Mouse (Mus musculus) cerebellum, adult 18-20 months (tissue): ENCODE measurements around the gene Olfr322.
A peak's percentile ranks its signal among the peaks of the same experiment; 100 is the strongest.
"Not testable (repeated sequence)": the region's sequence is repeated elsewhere in the genome, so short reads cannot be mapped to it uniquely, and the experiment has no call there.

Source experiments
- DNase-seq, 2 experiments: peaks; one replicate each; pipeline ENCODE4 v3.0.0; 2021

Gene Olfr322

DNA sequence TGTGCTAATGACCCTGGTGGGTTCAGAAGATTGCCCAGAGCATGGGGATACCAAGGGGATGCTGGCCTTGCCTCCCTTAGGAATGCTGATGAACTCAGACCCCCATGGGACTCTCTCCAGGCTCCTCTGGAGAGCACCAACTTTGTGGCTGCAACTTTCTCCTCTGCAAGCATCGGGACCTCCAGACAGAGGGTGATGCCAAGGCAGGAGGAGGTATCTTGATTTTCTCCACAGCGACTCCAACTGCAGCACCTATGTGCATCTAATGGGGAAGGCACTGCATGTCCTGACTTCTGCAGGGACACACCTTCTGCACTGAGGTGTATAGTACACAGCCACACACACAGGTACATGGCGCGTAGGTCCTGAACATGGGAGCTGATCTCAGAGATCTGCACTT is at the start of gene Olfr322:
Gene Olfr322, plus strand, starts transcription at position 187 of the 400 bp plus-strand sequence.
- DNase-seq = no peak

DNA sequence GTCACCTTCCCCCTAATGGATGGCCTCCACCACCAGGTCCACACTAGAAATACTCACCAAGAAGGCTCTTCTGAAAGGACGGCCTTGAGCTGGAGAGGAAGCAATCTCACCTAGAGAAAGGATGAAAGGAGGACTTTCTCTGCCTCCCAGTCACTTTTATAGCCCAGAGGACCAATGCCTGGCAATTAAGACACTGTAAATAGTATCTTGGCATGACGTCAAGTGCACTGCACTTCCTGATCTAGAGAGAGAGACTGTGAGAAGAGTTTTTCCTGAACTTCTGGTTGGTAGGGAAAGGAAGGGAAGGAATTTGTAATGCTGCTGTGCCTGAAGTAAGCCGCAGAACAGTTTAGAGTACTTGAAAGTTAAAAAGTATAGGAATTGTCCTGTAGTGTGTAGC is 45.2 kb upstream of the Olfr322 start:
- no peak for DNase-seq

DNA sequence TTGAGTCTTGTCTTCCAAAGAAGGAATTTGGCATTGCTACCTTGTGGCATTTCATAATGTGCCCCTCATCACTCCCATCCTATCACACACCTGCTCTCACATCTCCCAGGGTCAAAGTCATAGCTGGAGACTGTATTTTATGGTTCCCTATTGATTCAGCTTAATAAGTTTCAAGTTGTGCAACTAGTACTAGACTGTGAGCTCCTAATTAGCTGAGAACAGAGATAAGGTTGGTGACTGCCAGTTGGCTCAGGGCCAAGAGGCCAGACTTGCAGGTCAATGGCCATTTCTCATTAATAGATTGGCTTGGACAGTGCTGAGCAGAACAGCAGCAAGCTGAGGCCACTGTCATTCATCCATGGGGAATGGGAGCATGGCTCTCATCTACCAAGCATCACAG is 44.1 kb upstream of the Olfr322 start:
- DNase-seq = no peak

DNA sequence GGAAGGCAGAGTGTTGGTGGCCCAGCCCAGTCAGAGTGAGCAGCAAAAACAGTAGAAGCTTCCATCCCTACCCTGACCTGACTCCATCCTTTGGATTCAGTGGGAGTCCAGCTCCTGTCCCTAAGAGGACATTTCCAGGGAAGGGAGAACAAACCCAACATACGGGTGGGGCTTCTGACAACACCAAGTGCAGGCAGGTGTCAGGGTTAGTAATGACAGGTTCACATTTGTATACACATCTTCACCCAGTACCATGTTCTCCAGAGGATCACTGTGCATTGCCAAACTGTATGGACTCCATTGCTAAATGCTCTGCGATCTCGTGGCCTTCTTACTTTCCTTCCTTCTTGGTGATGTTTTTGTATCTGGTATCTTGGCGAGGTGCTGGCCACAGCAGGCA is 42.6 kb upstream of the Olfr322 start, which contains the start of gene 2210407C18Rik:
Gene 2210407C18Rik, minus strand, starts transcription at position 101 of the 400 bp plus-strand sequence.
- DNase-seq = no peak

DNA sequence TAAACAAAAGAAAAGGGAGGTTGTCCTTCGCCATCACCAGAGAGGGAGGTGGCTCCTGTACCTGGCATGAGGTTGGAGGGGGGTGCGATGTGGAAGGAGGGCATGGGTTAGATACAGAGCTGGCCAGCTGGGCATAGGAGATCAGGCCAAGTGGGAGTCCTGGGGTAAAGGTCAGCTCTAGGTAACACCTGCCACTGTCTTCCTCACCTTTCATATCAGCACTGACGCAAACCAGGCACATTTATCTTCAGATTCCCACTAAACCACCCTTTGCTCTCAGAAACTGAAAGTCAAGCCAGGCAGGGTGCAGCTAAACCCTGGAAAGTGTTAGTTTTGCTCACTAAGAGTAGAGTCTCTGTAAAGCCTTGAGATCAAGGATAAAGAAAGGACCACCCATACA is 40.2 kb upstream of the Olfr322 start:
- DNase-seq = no peak

DNA sequence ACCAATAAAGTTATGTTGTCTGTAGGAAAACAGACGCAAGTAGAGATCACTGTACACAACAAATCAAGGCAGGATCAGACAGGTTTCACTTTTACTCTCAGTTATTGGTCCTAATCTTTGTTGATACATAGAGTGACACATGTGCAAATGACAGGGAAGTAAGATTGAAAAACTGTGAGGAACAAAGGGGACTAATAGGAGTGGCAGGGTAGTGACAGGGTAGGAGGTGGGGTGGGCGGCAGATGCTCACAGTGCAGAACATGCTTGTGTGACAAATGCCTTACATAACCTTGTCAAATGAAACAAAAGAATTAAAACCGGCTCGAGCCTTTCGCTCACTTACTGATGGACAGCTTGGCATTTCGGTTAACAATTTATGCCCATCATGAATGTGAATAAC is 39.8 kb upstream of the Olfr322 start:
- no peak for DNase-seq

DNA sequence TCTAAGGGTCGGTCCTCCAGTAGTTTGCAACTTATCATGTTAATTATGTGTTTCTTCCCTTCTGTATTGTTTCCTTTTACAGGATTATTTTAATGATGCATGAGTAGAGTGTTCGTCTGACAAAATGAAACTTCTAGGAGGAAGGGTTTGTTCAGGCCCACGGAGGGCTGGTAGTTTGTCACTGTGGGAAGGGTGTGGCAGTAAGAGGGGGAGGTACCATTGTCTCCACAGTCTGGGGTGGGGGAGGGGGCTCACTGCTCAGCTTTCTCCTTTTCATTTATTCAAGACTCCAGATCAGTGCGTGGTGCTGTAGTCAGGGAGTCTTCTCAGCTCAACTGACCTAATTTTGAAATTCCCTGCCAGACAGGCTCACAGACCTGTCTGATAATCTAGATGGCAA is 32.4 kb upstream of the Olfr322 start:
- DNase-seq = no peak

DNA sequence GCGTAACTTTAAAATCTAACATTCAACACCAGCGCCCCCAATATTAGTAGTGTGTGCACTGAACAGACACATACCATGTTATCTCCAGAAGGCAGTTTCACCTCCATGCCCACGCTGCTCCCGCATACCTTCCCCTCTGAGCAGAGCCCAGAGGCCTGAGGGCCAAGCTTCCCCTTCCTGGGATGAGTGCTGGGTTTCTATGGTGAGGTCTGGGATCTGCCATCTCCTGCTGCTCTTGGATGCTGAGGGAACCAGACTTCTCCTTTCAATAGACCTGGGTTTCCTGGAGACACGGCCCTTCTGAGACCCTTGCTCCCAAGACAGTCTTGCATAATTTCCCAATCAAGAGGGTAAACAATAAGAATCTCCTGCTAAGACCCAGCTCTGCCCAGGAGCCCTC is 28.2 kb upstream of the Olfr322 start, which contains the start of gene Olfr323:
Gene Olfr323, minus strand, starts transcription at position 101 of the 400 bp plus-strand sequence.
- DNase-seq = no peak

DNA sequence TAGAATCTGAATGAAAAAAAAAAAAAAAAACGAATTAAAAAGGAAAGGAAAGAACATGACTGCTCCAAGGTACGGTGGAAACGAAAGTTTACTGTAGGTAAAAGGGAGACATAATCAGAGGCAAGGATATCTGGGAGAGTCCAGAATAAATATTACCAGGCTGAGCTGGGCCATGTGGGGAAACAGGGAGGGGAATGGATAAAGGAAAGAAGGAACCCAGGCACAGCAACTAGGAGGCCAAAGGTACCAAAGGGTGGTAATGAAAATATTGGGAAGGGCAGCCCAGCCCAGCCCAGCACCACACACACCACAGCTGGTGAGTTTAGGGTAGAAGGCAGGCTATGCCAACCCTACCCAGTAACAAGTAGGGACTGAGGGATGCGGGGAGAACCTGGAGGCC is 23.7 kb upstream of the Olfr322 start:
- DNase-seq = no peak

DNA sequence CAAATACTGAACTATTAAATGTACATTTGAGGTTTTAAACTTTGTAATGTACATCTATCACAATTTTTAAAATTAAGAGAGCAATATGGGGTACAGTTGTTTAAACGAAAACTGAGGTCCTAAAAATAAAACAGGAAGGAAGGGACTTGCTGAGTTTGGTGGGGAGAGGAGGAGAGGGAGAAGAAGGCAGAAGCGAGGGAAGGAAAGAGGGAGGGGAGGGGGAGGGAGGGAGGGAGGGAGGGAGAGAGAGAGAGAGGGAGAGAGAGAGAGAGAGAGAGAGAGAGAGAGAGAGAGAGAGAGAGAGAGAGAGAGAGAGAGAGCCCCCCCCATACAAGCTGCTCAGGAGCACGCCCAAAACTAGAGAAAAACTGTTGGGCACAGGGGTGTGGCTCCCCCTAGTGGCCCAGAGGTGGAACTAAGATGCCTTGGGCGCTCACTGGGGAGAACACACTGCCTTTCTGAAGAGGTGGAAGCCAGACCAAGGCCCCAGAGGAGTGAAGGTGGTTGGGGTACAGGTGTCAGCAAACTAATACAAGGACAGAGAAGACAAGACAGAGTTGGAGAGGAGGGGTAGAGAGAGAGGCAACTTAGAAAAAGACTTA is 22.1 kb upstream of the Olfr322 start:
- DNase-seq = peak; percentile 3 to 23

DNA sequence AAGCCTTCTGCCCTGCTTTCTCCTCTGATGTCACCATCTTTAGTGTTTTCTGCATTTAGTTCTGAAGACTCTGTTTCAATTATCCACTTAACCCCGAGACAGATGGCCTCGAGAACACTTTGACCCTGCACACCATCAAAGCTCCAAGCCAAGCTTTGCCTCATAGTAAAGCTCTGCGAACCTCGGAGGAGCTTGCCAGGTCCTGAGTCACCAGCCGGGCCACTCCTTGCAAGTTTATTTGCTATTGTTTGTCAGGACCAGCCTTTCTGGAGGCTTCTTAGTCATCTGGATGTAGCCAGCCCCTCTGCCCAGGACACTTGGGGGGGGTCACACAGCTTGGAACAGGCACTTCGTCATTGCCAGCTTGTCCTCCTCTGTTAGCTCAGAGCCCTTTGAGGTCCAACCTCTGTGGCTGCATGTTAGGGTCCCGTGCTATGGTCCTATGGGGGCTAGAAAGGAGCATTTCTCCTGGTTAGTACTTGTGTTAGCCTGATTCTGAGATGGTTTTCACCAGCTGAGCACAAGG is 20.3 kb upstream of the Olfr322 start:
- no peak for DNase-seq

DNA sequence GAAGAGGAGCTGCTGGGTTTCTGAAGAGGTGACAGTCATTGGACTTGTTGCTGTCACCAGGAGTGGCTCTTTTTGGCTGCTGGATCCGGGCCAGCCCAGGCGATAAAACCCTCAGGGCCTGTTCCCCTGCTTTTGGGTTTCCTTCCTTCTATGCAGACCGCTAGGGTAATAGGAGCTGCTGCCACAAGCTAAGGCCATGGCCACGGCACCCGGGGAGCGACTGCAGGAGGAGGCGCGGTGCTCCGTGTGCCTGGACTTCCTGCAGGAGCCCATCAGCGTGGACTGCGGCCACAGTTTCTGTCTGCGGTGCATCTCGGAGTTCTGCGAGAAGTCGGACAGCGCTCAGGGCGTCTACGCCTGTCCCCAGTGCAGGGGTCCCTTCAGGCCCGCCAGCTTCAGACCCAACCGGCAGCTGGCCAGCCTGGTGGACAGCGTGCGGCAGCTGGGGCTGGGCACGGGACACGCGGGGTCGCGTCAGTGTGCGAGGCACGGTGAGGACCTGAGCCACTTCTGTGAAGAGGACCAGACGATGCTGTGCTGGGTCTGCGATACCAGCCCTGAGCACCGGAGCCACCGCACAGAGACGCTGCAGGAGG is 18.2 kb upstream of the Olfr322 start, which contains the start of gene Trim58:
Gene Trim58, plus strand, starts transcription at position 194 of the 596 bp plus-strand sequence.
- DNase-seq = no peak

DNA sequence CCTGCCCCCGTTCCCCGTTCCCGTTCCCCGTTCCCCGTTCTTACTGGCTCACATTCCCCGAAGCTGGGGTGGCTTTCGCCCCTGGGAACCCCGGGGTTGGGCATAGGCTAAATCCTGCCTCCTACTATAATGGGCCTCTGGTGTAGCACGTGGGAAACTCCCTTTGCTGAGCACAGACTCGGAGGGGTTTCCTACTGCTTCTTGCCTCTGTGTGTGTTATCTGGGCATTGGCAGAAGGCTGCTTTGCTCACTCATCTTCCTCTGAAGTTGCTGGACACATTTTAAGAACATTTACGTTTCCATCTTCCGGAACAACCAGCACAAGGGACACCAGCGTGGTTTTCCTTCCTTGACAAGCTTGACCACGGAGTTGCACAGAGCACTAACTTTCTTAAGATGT is 17.5 kb upstream of the Olfr322 start:
- DNase-seq = no peak

DNA sequence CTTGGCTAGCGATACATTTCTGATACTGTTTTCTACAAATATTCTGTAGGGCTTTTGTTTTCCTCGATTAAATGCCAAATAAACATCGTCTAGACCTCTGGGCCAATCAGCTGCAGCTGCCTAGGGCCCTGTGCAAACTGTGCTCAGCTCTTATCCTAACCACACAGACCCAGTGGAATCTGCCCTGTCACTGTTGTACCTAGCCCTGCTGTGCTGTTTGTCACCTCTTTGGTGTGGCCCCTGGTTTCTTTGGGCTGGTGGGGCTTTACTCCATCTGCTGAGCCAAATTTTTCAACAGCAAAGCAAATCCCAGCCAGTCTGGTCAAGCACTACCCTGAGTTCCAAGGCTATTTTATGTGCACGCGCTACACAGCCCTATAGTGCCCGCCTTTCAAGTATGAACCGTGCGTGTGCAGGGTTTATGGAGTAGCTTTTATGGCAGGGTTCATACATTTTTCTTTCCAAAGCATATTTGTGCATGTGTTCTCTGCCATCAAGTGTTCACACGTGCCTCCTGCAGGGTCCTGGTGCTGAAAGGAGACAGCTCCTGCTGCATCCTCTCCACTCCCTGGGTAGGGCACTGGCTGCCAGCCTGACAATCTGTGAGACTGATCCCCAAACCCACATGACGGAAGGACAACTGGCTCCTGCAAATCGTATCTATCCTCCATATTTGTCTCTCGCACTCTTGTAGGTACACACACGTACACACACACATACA is 16.8 kb upstream of the Olfr322 start:
- DNase-seq = no peak

DNA sequence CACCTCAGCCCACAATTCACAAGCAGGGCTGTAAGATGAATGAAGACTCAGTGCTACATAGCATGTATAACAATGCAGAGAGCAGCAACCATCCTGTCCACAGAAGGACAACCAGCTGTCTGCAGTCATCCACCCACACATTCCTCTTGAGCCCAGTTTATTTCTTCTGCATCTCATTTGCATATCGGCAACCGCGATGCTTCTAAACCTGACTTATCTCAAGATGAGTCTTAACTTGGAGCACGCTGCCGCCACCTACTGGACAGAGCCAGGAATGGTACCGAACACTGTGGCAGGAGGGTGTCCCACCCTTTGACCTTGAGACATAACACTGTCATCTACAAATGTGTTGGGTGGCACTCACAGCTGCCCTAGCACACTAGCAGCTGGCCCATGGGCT is 15.2 kb upstream of the Olfr322 start:
- peak; percentile 7 to 13 for DNase-seq

DNA sequence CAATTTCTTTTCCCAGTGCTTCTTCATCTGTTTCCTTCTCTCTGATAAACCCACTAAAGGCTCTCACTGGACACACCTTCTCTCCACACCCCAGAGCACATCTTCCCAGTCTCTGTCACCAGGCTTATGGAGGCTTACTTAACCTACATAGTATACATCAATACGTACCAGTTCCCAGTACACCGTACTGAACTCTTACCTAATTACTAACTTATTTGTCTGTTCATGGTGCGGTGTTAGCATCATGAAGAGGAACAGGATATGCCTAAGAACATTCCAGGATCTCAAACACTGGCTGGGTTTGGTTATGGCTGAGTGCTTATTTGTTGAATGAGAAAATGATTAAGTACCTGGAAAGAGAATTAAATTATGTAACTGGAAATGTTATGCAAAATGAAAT is 3.4 kb upstream of the Olfr322 start:
- DNase-seq = no peak

DNA sequence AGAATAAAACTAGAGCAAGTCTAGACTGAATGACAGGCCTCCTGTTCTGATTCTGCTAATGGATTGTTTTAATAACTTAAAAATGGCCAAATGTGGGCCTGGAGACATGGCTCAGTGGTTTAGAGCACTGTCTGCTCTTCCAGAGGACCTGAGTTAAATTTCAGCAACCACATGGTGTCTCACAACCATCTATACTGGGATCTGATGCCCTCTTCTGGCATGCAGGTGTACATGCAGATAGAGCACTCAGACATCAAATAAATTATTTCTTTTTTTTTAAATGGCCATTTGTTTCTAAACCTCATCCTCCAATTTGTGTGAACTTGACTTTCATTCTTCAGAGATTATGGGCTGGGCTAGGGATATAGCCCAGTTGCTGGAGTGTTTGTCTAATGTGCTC is 10.7 kb downstream of the Olfr322 start:
- no peak for DNase-seq

DNA sequence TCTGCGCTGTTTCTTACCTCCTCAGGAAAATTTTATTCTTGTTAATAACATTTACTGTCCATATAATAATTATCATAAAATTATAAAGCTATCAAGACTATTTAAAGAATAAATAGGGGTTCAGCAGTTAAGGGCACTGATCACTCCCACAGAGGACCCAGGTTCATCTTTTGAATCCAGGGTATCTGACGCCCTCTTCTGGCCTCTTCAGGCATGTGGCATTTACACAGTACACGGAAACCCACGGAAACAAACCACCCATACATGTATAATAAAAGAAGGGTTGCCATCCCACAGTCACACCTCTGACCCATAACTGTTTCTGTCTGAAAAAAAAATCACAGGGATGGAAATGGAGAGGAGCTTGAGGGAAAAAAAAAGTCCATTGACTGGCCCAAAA is 13.2 kb downstream of the Olfr322 start:
- no peak for DNase-seq

DNA sequence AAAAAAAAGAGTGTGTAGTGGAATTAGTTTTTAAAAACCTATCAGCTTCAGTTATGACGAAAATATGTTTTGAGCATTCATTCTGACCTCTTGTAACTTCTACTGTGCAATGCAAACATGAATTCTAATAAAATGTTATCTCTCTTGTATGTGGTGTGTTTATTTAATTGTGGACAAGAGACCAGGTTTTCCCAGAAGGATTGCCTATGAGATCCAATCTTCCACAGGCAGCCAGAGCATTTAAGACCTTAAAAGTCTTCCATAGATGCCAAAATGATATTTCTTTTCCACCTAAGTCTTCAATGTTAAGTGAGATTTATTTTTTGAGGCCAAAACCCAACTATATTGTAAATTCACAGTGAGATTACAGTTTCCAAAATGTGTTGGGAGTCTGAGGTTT is 22.2 kb downstream of the Olfr322 start, which contains the start of gene Olfr320:
Gene Olfr320, plus strand, starts transcription at position 301 of the 400 bp plus-strand sequence.
- no peak for DNase-seq

DNA sequence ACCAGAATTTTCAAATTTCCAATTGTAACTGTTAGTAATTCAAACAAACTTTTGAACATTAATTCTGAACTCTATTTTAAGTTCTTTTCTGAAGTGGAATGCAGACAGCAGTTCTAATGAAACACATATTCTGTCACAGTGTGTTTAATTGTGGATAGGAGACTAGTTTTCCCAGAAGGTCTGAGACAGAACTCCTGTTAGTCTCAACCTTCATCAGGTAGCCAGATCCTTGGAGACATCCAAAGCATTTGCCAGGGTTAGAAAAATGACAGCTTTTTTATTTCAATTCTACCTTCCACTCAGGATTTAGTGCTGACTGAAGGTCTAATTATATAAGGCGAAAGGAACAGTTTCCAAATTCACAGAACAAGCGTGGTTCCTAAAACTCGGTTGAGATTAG is 40.3 kb downstream of the Olfr322 start, which contains the start of gene Olfr319:
Gene Olfr319, plus strand, starts transcription at position 301 of the 400 bp plus-strand sequence.
- DNase-seq = no peak

DNA sequence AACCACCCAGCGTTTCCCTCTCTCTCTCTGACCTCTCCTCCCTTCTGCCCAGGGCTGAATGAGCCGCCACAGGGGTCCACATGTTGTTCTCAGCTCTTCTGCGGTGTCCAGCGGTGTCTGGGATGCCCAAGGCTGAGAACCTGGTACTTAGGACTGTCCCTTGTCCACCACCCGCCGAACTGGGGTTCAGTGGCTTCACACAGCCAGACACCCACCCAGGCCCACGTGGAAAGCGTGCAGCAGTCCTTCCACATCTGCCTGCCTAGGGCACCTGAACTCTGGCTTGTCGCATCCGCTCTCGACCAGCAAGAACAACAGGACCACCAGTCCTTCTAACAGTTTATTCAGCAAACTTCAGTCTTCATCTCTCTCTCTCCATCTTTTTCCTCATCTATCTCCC is 50.5 kb downstream of the Olfr322 start:
- no peak for DNase-seq

DNA sequence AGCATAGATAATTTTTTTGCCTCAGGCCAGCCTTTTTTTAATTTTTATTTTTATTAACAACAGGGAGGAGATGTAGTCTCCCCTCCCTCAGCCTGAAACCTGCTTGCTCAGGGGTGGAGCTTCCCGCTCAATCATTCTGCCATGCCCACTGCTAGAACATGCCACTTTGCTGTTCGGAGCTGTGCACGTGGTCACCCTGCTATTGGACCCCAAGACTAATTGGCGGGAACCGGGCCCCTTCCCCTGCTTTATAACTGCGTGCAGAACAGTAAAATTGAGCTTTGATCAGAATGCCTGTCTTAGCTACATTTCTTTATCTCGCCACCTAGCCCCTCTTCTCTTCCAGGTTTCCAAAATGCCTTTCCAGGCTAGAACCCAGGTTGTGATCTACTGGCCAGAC is 59.1 kb downstream of the Olfr322 start:
- DNase-seq = not testable (repeated sequence)
